Mouse (Mus musculus): ENCODE measurements at regions not wholly inside any gene's neighbourhood (a gene's known extent, or its start where the extent isn't known, plus 50 kb on each side); places are given as distances from the start of the nearest gene placed in this dataset.

- ATAC-seq (ENCODE audit: poor library complexity, severe bottlenecking), result no peak
These were observed 105.1 kb downstream of the Mtx2 start for GRCm38 (mm10) chr2:74930702-74931101.

GRCm38 (mm10) chr2:74933190-74933589, 107.6 kb downstream of the Mtx2 start:
- no peak for ATAC-seq (ENCODE audit: poor library complexity, severe bottlenecking)

- no peak for ATAC-seq (ENCODE audit: poor library complexity, severe bottlenecking)
These were observed 108.2 kb downstream of the Mtx2 start for GRCm38 (mm10) chr2:74933771-74934170.

GRCm38 (mm10) chr2:74938711-74939110, 113.1 kb downstream of the Mtx2 start:
- no peak for ATAC-seq (ENCODE audit: poor library complexity, severe bottlenecking)

- ATAC-seq (ENCODE audit: poor library complexity, severe bottlenecking), result no peak
These were observed 116.4 kb downstream of the Mtx2 start for GRCm38 (mm10) chr2:74941966-74942365.

- no peak for ATAC-seq (ENCODE audit: poor library complexity, severe bottlenecking)
These were observed 117.1 kb downstream of the Mtx2 start for GRCm38 (mm10) chr2:74942611-74943198.

GRCm38 (mm10) chr2:74945185-74945749, 119.7 kb downstream of the Mtx2 start:
- no peak for ATAC-seq (ENCODE audit: poor library complexity, severe bottlenecking)

- no peak for ATAC-seq (ENCODE audit: poor library complexity, severe bottlenecking)
These were observed 126.0 kb downstream of the Mtx2 start for GRCm38 (mm10) chr2:74951401-74952260.

GRCm38 (mm10) chr2:74954101-74954500, 128.5 kb downstream of the Mtx2 start:
- no peak for ATAC-seq (ENCODE audit: poor library complexity, severe bottlenecking)

- ATAC-seq (ENCODE audit: poor library complexity, severe bottlenecking), result no peak
These were observed 129.9 kb downstream of the Mtx2 start for GRCm38 (mm10) chr2:74955281-74956128.

- ATAC-seq (ENCODE audit: poor library complexity, severe bottlenecking), result no peak
These were observed 130.5 kb downstream of the Mtx2 start for GRCm38 (mm10) chr2:74956129-74956450.

- ATAC-seq (ENCODE audit: poor library complexity, severe bottlenecking), result no peak
These were observed 131.0 kb downstream of the Mtx2 start for GRCm38 (mm10) chr2:74956556-74956955.

- no peak for ATAC-seq (ENCODE audit: poor library complexity, severe bottlenecking)
These were observed 134.3 kb downstream of the Mtx2 start for GRCm38 (mm10) chr2:74959936-74960335.

GRCm38 (mm10) chr2:74962416-74962815, 136.8 kb downstream of the Mtx2 start:
- ATAC-seq (ENCODE audit: poor library complexity, severe bottlenecking), result no peak

GRCm38 (mm10) chr2:74964360-74964759, 138.8 kb downstream of the Mtx2 start:
- ATAC-seq (ENCODE audit: poor library complexity, severe bottlenecking), result peak; percentile 60; the same call in 1 of the 2 replicates

GRCm38 (mm10) chr2:74964980-74965379, 139.4 kb downstream of the Mtx2 start:
- no peak for ATAC-seq (ENCODE audit: poor library complexity, severe bottlenecking)

GRCm38 (mm10) chr2:74965384-74966060, 139.9 kb downstream of the Mtx2 start:
- no peak for ATAC-seq (ENCODE audit: poor library complexity, severe bottlenecking)

- ATAC-seq (ENCODE audit: poor library complexity, severe bottlenecking), result no peak
These were observed 145.1 kb downstream of the Mtx2 start for GRCm38 (mm10) chr2:74970611-74971265.

- no peak for ATAC-seq (ENCODE audit: poor library complexity, severe bottlenecking)
These were observed 147.8 kb downstream of the Mtx2 start for GRCm38 (mm10) chr2:74973386-74973785.
